Mouse (Mus musculus) brain, embryonic 14.5 days (tissue): Measurements from ENCODE around the gene Fxyd7.

Experiments used
- CTCF ChIP-seq: fragments of 200-500 bp; IDR thresholded peaks from 2 replicates; pipeline ENCODE4 v1.5.1; 2012; ENCODE audit warnings: inconsistent platforms, mild to moderate bottlenecking, moderate library complexity, borderline replicate concordance; ENCODE audit not compliant: insufficient read depth, insufficient read length; ENCODE audit errors: extremely low read depth
- POLR2A ChIP-seq: fragments of 200-500 bp; IDR thresholded peaks from 2 replicates; pipeline ENCODE4 v1.6.1; 2012; ENCODE audit warnings: mild to moderate bottlenecking, inconsistent platforms, borderline replicate concordance; ENCODE audit not compliant: poor library complexity, insufficient read depth, insufficient read length, severe bottlenecking; ENCODE audit errors: extremely low read depth

DNA sequence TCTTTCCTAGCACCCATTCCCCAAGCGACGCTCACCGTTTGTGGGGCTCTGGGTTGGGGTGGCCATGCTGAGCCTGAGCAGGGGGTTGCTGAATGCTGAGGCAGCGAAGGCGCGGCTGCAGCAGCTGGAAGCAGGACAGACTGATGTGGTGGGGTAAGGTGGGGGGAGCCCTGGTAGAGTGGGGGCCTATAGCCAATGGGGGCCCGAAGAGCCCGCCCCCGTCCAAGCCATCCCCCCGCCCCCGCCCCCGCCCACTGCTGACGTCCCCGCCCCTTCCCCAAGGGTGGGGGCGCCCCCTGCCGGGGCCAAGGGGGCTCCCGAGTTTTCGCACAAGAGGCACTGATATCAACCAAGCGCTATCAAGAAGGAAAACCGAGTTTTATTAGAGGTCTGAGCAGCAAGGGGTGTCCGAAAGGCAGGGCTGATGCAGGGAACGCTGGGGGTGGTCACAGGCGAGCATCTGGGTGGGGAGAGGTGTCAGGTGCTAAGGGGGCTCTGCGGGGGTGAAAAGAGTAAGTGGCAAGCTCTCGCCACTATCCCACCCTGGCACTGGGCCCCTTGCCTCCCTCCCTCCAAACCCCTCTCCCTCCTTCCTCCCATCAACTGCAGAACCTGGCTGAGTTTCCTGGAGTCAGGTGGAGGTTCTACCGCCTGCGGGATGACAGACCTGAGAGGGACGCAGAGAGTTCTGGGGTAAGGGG lies at the start of gene Fxyd7:
- TF ChIP-seq CTCF (no peak), POLR2A (no peak)
